Mouse (Mus musculus) left cerebral cortex, adult 8-10 months (tissue): Measurements from ENCODE around the gene Gzma. TPM values are rescaled to one million over a fixed set of nuclear protein-coding genes. Genes with fewer than 3 reads are reported as not detected.

ENCODE experiments used
- DNase-seq, 2 experiments: peaks; one replicate each; pipeline ENCODE4 v3.0.0; 2022; ENCODE audit warnings: low spot score in 2 of 2
- total RNA-seq, 4 experiments: library from RNA; stranded (reverse); gene quantifications; 2 replicates each; pipeline ENCODE4 v1.2.4; 2022

The Gzma gene
- total RNA-seq, 4 experiments from 2014 or later, result not detected

DNA sequence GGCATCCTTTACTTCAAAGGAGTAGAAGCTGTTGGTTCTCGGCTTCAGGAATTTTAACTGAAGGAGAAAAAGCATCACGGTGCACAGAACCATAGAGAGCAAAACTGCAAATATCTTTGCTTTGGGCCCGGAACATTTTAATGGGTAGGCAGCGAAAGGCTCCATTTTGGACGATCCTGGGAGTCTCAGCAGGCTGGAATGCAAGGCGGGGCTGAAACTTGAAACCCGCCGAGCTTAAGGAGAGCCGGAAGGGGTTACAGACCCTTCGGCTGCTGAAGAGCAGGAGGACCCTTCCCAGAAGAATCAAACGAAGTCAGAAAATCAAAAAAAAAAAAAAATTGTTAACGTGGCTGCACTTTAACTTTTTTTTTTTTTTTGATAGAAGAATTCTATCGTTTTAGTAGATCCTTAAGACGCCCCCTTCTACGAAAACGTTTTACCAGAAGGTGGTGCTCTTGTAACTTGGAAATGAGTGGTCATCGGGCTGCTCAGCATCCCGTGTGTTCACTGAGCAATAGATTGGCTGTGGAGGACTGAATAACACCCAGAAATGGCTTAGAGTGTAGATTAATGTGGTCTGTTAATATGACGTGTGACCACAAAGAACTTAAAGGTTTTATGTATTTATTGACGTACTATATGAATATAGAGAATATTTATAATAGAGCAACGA lies 54.4 kb downstream of the Gzma start, which contains the start of gene Gpx8:
Gene Gpx8, minus strand, starts transcription at position 200 of the 673 bp plus-strand sequence.
- DNase-seq, result peak in 1 of 2 experiments; percentile 24

DNA sequence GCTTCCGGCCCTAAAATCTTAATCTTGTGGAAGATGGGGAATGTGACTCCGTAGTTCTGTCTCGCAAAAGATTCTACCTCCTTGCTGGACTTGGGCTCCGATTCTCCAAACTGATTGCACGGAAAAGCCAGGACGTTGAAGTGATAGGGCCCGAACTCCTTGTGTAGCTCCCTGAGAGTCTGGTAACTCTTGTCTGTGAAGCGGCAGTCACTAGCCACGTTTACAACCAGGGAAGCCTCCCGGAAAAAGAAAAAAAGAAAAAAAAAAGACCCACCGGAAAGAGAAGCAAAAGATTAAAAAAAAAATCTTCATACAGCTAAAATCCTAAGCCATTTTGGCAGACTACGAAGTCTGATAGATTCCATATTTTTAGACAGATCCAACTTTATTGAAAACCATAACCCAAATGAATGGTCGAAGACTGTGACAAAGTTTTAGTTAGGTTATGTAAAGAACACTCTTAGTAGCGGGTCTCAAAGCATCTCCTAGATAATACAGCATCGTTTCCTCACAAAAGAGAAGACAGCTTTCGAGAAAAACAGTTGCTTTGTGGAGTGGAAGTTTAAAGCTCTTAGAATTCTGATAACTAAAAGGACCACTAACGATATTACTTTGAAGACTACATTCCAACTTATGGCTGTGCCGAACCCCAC lies 55.2 kb downstream of the Gzma start:
- no peak for DNase-seq

DNA sequence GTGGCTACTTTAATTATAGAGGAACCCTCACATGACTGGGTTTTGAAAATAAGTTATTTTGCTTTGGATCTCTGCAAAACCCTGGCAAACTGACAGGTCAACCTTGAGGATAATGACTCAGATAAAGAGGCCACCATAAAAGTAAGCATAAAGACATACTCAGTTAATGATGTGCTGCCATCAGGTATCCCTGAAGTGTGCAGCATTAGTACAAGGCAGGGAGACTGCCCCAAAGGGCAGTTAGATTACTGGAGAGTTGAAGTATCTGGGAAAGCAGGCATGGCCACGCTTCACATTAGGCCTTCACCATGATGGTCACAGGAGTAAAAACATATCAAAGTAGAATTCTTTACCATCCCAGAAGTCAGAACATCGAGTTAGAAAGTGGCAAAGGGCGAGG lies 55.9 kb downstream of the Gzma start:
- DNase-seq, result no peak

Other genes with a start within 250 kb of the Gzma start
- gene Mtrex, start 173.6 kb downstream of the Gzma start, total RNA-seq, result 10 to 100 TPM; 39.1 to 45.2 (median 43.3) TPM
- gene Dhx29, start 173.5 kb downstream of the Gzma start, total RNA-seq, result 10 to 100 TPM; 18.0 to 23.3 (median 22.7) TPM
- 1 to 10 TPM; 1.8 to 3.6 (median 3.1) TPM for gene Ccno, start 113.2 kb downstream of the Gzma start, total RNA-seq
- 1 to 10 TPM in 1 of 4 experiments, under 1 TPM in 3; 0.74 to 1.3 (median 0.86) TPM for gene Mcidas, start 107.1 kb downstream of the Gzma start, total RNA-seq
- not detected for gene Cdc20b, start 65.9 kb downstream of the Gzma start, total RNA-seq
- 1 to 10 TPM; 4.3 to 8.4 (median 6.3) TPM for gene Gpx8, start 54.6 kb downstream of the Gzma start, total RNA-seq
- gene Esm1, start 108.7 kb upstream of the Gzma start, total RNA-seq, result under 1 TPM in 2 of 4 experiments, not detected in 2; 0.17 to 0.53 TPM
- gene Gzmk, start 124.9 kb upstream of the Gzma start, total RNA-seq, result under 1 TPM in 1 of 4 experiments, not detected in 3; 0.25 TPM
- gene BC067074, start 192.2 kb upstream of the Gzma start, total RNA-seq, result 1 to 10 TPM; 1.7 to 2.4 (median 2.3) TPM